Mouse (Mus musculus) Muller cell, postnatal 12 days (primary cell): ENCODE measurements around the gene Gmeb2.
A peak's percentile ranks its signal among the peaks of the same experiment; 100 is the strongest.

Experiments
- DNase-seq: peaks from one replicate; pipeline ENCODE4 v3.0.0-alpha.2; 2015; ENCODE audit errors: inconsistent ontology term

Gene Gmeb2

GRCm38 (mm10) chr2:181274639-181275038, 13.2 kb downstream of the Gmeb2 start:
- no peak for DNase-seq

DNA sequence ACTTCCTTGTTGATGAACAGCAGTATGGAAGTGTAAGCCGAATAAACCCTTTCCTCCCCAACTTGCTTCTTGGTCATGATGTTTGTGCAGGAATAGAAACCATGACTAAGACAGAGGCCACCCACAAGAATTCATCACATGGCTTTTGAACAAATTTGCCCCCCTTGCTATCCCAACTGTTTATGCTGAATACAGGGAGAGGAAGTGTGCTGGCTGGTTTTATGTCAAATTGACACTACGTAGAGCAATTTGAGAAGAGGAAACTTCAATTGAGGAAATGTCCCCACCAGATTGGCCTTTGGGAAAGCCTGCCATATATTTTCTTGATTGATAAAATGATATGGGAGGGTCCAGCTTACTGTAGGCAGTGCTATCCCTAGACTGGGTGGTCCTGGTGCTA, 14.0 kb downstream of the Gmeb2 start:
- DNase-seq = no peak

- DNase-seq = no peak
Measured at GRCm38 (mm10) chr2:181272092-181272491, 15.7 kb downstream of the Gmeb2 start.

DNA sequence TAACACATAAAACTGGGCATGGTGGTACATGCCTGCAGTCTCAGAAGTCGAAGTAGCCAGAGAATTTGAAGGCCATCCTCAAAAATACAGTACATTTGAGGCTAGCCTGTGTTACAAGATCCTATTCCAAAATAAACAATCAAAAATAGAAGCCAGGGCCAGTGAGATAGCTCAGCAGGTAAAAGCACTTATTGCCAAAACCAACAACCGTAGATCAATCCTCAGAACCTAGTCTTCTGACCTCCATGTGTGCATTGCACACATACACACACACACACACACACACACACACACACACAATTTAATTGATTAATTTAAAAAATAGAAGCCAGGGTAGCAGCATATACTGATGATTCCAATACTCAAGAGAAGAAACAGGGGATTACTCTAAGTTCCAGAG, 21.0 kb downstream of the Gmeb2 start:
- DNase-seq = no peak

GRCm38 (mm10) chr2:181253248-181253647, 34.6 kb downstream of the Gmeb2 start:
- DNase-seq = no peak

DNA sequence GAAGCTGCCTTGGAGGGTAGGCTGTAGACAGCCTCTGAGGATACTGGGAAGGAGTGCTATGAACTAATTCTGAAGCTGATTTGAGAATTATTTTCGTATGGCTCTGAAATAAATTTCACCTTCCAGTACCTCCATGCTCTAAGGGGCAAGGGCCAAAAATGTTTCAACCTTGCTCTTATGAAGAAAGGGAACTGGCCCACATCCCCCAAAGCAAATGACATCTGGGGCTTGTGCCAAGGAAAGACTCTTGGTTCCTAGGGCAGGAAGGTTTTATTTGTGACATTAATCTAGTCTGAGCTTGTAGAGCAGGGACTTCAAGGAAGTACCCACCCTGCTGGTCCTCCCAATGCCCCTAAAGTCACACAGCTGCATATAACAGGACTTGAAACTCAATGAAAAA, 36.0 kb downstream of the Gmeb2 start:
- no peak for DNase-seq

- no peak for DNase-seq
Measured at GRCm38 (mm10) chr2:181249217-181249616, 38.6 kb downstream of the Gmeb2 start.

- DNase-seq = no peak
Measured at GRCm38 (mm10) chr2:181245031-181245430, 42.8 kb downstream of the Gmeb2 start.

DNA sequence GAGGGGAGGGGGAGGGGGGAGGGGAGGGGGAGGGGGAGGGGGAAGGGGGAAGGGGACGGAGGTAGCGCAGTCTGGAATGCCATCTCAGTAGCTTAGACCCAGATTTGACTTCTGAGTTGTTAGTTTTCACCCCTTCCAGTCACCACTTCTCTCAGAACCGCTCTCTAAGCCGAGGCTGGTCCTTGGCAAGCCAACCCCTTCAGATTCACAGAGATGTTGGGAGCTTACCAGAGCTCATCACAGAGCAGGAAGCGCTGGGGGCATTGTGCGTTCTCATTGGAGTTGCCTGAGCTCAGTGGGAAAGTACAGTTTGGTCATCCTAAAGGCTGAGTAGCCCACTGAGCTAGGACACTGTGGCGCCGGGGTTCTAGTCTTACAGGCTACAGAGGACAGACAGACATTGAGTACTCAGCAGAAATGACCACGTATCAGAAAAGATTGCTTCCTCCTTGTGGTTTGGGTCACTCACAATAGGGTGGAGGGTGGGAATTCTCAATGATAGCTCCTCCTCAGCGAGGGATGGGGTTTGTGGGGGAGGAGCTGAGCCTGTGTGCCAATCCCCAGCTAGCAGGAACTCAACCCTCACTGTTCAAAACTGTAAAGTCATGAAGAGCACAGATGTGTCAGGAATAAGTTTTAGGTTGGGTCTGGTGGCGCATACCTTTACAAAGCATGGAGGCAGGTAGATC, 44.0 kb downstream of the Gmeb2 start:
- peak; percentile 27 for DNase-seq

GRCm38 (mm10) chr2:181242314-181242665, 45.5 kb downstream of the Gmeb2 start:
- DNase-seq = no peak

DNA sequence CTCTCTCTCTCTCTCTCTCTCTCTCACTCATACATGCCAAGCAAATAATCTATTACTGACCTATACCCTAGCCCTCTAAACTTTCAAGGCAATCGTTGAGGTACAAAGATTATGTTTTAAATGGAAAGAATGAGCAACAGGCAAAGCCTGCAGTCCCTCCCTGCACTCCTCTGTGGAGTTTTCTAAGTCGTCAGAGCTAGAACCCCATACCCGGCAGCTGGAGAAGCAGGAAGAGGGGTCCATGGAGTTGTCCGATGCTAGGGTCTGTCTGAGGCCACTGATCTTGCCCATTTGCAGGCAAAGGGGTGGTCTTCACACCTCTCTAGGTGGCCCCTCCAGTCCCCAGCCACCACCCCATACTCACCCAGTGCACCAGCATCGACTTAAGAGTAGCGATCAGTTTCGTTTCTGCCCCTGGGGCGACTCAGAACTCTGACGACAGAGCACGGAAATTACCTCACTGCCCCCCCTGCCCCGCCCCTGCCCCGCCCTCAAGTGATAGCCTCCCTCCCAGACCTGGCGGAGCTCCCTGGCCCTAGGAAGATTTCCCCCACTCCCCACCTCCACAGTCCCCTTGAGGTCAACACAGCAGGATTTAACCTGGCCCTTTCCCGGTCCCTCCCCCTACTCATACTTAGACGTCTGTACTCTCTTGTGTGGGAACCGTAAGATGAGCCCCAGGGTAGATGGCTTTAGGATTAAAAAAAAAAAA, 46.1 kb downstream of the Gmeb2 start, which contains the start of gene Helz2:
Gene Helz2 (minus strand): TSS at position 426 of the 712 bp plus-strand sequence.
- DNase-seq = peak; percentile 60

GRCm38 (mm10) chr2:181240806-181241440, 46.9 kb downstream of the Gmeb2 start:
- no peak for DNase-seq

- no peak for DNase-seq
Measured at GRCm38 (mm10) chr2:181239261-181239660, 48.6 kb downstream of the Gmeb2 start.

- no peak for DNase-seq
Measured at GRCm38 (mm10) chr2:181238861-181239260, 49.0 kb downstream of the Gmeb2 start.

DNA sequence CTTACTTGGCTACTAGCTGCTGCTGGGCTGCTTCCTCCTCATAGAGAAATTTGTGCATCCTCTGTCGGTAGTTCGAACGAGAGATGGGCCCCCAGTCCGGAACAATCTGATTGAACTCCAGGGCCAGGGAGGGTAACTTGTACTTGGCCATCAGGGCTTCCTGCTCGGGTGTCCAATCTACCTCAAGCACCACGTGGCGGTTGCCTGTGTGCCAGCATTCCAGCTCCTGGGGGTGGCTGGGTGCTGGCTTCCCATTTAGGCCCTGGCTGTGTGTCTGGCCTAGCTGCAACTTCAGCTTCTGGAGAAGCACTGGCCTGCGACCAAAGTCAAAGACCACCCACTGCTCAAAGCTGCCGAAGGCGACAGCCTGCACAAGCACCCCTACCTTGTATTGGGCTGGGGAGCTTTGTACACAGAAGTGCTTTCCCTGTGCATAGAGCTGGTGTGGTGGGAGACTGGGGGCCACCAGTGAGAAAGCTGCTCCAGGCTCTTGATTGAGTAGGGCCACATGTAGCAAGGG, 49.7 kb downstream of the Gmeb2 start:
- no peak for DNase-seq

GRCm38 (mm10) chr2:181237251-181238014, 50.4 kb downstream of the Gmeb2 start:
- no peak for DNase-seq

DNA sequence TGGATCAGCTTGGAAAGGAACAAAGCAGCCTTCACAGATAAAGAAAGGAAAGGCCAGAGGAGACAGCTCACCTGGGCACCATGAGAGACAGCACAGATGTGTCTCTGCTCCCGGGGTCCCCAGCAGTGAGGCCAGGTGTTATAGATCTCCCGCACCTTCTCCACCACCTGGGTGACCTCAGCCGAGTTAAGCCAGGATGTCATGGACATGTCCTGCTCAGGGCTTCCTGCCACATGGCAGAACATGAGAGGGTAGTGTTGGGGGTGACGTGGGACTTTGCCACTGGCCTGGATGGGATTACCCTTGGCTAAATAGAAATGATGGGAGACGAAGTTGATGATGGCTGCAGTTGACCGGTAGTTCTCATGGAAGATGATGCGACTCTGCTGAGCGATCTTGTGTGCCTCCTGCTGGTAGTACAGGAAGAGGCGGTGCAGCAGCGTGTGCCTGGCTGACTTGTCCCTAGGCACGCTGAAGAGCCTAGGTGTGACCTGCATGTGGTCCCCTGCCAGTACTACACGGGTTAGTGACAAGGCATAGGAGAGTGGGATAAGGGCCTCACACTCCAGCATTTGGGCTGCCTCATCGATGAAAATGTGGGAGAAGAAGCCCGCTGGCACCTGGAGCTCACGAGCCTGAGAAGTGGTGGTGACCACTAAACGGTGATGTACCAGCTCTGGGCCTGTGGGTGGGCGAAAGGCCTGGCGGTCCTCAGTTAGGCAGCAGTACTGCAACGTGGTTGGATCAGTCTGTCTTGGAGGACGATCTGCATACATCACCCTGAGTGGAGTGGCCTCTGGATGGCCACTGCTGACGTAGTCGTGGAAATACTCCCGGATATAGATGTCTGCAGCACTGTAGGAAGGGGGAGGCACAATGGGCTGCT, 51.9 kb downstream of the Gmeb2 start:
- no peak for DNase-seq

- DNase-seq = no peak
Measured at GRCm38 (mm10) chr2:181234680-181235079, 53.2 kb downstream of the Gmeb2 start.

GRCm38 (mm10) chr2:181233443-181233842, 54.4 kb downstream of the Gmeb2 start:
- DNase-seq = no peak

GRCm38 (mm10) chr2:181231171-181231570, 56.7 kb downstream of the Gmeb2 start:
- DNase-seq = no peak

GRCm38 (mm10) chr2:181228335-181228734, 59.5 kb downstream of the Gmeb2 start:
- no peak for DNase-seq
